Mouse (Mus musculus) intestine, embryonic 15.5 days (tissue): ENCODE measurements around the gene Zc3h7b. TPM values are rescaled to one million over a fixed set of nuclear protein-coding genes. Genes with fewer than 3 reads are reported as not detected.

Experiments used
- ATAC-seq: fragments of 200-750 bp; cut with Nextera tagmentation; 2 replicates; pipeline ENCODE4 v1.8.0; 2017; ENCODE audit warnings: moderate TSS enrichment, moderate library complexity
- H3K27ac ChIP-seq: fragments of 300-500 bp; sonication (generic); 2 replicates; pipeline ENCODE4 v1.5.1; 2015; ENCODE audit warnings: mild to moderate bottlenecking, inconsistent platforms
- H3K27me3 ChIP-seq: fragments of 300-500 bp; sonication (generic); replicated peaks from 2 replicates; pipeline ENCODE4 v1.6.1; 2015; ENCODE audit warnings: inconsistent platforms
- H3K36me3 ChIP-seq: fragments of 300-500 bp; sonication (generic); 2 replicates; pipeline ENCODE4 v1.6.1; 2015; ENCODE audit warnings: inconsistent platforms
- H3K4me1 ChIP-seq: fragments of 300-500 bp; sonication (generic); replicated peaks from 2 replicates; pipeline ENCODE4 v1.6.1; 2015; ENCODE audit warnings: inconsistent platforms
- H3K4me2 ChIP-seq: fragments of 300-500 bp; sonication (generic); replicated peaks from 2 replicates; pipeline ENCODE4 v1.6.1; 2015; ENCODE audit warnings: mild to moderate bottlenecking, inconsistent platforms
- H3K4me3 ChIP-seq: fragments of 300-500 bp; sonication (generic); replicated peaks from 2 replicates; pipeline ENCODE4 v1.5.1; 2015; ENCODE audit warnings: inconsistent platforms
- H3K9ac ChIP-seq: fragments of 300-500 bp; sonication (generic); 2 replicates; pipeline ENCODE4 v1.6.1; 2015; ENCODE audit warnings: inconsistent platforms
- H3K9me3 ChIP-seq: fragments of 300-500 bp; sonication (generic); 2 replicates; pipeline ENCODE4 v1.6.1; 2016; ENCODE audit warnings: inconsistent platforms
- WGBS: fragments of 180-500 bp; shearing (Covaris S2); methylation state at CpG from one replicate; pipeline ENCODE4 v1.1.7; 2015; 5-methylcytosine and 5-hydroxymethylcytosine counted together
- polyA plus RNA-seq: library from polyadenylated mRNA; unstranded; fragments of >200 nt; fragmentation: Nextera tagmentation; extraction: Ambion mirVana; gene quantifications from 2 replicates; pipeline ENCODE4 v1.2.1, GENCODE M21; 2015

Zc3h7b gene
- polyA plus RNA-seq, 1 experiment from 2014 or later, result 16.8 TPM

- peak within 1 kb of the TSS; percentile 73 for H3K4me2 ChIP-seq
- no peaks in the 10 kb centered on the region for H3K9me3 ChIP-seq
- peaks cover 12% of the 10 kb centered on the region for H3K4me1 ChIP-seq
- H3K27ac ChIP-seq, result peak within 1 kb of the TSS; percentile 77
- peak; percentile 99 for ATAC-seq
- WGBS, result 19% methylated on average over 19 of the region's 19 CpGs
- H3K9ac ChIP-seq, result peak within 1 kb of the TSS; percentile 47
- no peaks in the 10 kb centered on the region for H3K36me3 ChIP-seq
- no peaks in the 10 kb centered on the region for H3K27me3 ChIP-seq
- peak within 1 kb of the TSS; percentile 37 for H3K4me3 ChIP-seq
These were observed 57.4 kb downstream of the Zc3h7b start, which contains the start of gene Tef for GRCm38 (mm10) chr15:81802001-81802890. TSS of gene Tef (plus strand) at chr15:81802421.

GRCm38 (mm10) chr15:81802941-81803351 lies 58.1 kb downstream of the Zc3h7b start:
- no peaks in the 10 kb centered on the region for H3K9me3 ChIP-seq
- H3K4me2 ChIP-seq, result peak overlapping the region; percentile 73
- no peaks in the 10 kb centered on the region for H3K27me3 ChIP-seq
- H3K4me3 ChIP-seq, result peak overlapping the region; percentile 37
- 13% methylated on average over 8 of the region's 8 CpGs for WGBS
- H3K27ac ChIP-seq, result peak overlapping the region; percentile 77
- no peaks in the 10 kb centered on the region for H3K36me3 ChIP-seq
- H3K4me1 ChIP-seq, result peaks cover 12% of the 10 kb centered on the region
- ATAC-seq, result peak; percentile 32
- H3K9ac ChIP-seq, result peak overlapping the region; percentile 47

- no peaks in the 10 kb centered on the region for H3K9me3 ChIP-seq
- H3K36me3 ChIP-seq, result no peaks in the 10 kb centered on the region
- no peak overlapping the region for H3K9ac ChIP-seq
- H3K4me1 ChIP-seq, result peaks cover 12% of the 10 kb centered on the region
- peak overlapping the region; percentile 73 for H3K4me2 ChIP-seq
- no peaks in the 10 kb centered on the region for H3K27me3 ChIP-seq
- ATAC-seq, result no peak
- WGBS, result 54% methylated on average over 4 of the region's 4 CpGs
- H3K27ac ChIP-seq, result peak overlapping the region; percentile 77; the same call in 1 of the 2 replicates
- peak overlapping the region; percentile 37 for H3K4me3 ChIP-seq
These were observed 58.6 kb downstream of the Zc3h7b start for GRCm38 (mm10) chr15:81803425-81803951.

- Histone ChIP-seq H3K36me3 (no peaks in the 10 kb centered on the region), H3K4me1 (peaks cover 16% of the 10 kb centered on the region), H3K9me3 (no peaks in the 10 kb centered on the region), H3K27ac (no peak overlapping the region), H3K9ac (no peak overlapping the region), H3K4me3 (no peak overlapping the region), H3K27me3 (no peaks in the 10 kb centered on the region), H3K4me2 (0 out of 2 replicates have a peak overlapping the region, but pooled peaks have one; percentile 73)
- no peak for ATAC-seq
- 73% methylated on average over 1 of the region's 1 CpGs for WGBS
These were observed 59.3 kb downstream of the Zc3h7b start for GRCm38 (mm10) chr15:81804172-81804571.

- no peak overlapping the region for H3K27ac ChIP-seq
- H3K4me2 ChIP-seq, result no peak overlapping the region
- no peaks in the 10 kb centered on the region for H3K9me3 ChIP-seq
- no peak overlapping the region for H3K9ac ChIP-seq
- H3K4me1 ChIP-seq, result peaks cover 21% of the 10 kb centered on the region
- no peaks in the 10 kb centered on the region for H3K36me3 ChIP-seq
- no peaks in the 10 kb centered on the region for H3K27me3 ChIP-seq
- ATAC-seq, result no peak
- 66% methylated on average over 3 of the region's 3 CpGs for WGBS
- no peak overlapping the region for H3K4me3 ChIP-seq
These were observed 60.0 kb downstream of the Zc3h7b start for GRCm38 (mm10) chr15:81804883-81805282.

GRCm38 (mm10) chr15:81805624-81806023 lies 60.8 kb downstream of the Zc3h7b start:
- H3K36me3 ChIP-seq, result no peaks in the 10 kb centered on the region
- H3K9ac ChIP-seq, result no peak overlapping the region
- WGBS, result 54% methylated on average over 6 of the region's 6 CpGs
- no peak for ATAC-seq
- H3K4me2 ChIP-seq, result no peak overlapping the region
- H3K27ac ChIP-seq, result no peak overlapping the region
- H3K4me1 ChIP-seq, result peaks cover 22% of the 10 kb centered on the region
- H3K9me3 ChIP-seq, result no peaks in the 10 kb centered on the region
- H3K4me3 ChIP-seq, result no peak overlapping the region
- H3K27me3 ChIP-seq, result no peaks in the 10 kb centered on the region

- Histone ChIP-seq H3K4me1 (peaks cover 23% of the 10 kb centered on the region), H3K4me2 (no peak overlapping the region), H3K9ac (no peak overlapping the region), H3K27me3 (no peaks in the 10 kb centered on the region), H3K27ac (no peak overlapping the region), H3K9me3 (no peaks in the 10 kb centered on the region), H3K4me3 (no peak overlapping the region), H3K36me3 (no peaks in the 10 kb centered on the region)
- ATAC-seq, result no peak
- WGBS, result 80% methylated on average over 4 of the region's 4 CpGs
These were observed 62.0 kb downstream of the Zc3h7b start for GRCm38 (mm10) chr15:81806621-81807404.

- Histone ChIP-seq H3K4me1 (peaks cover 20% of the 10 kb centered on the region), H3K9ac (no peak overlapping the region), H3K27me3 (no peaks in the 10 kb centered on the region), H3K36me3 (no peaks in the 10 kb centered on the region), H3K4me2 (no peak overlapping the region), H3K4me3 (no peak overlapping the region), H3K9me3 (no peaks in the 10 kb centered on the region), H3K27ac (no peak overlapping the region)
- WGBS, result 78% methylated on average over 2 of the region's 2 CpGs
- ATAC-seq, result no peak
These were observed 63.9 kb downstream of the Zc3h7b start for GRCm38 (mm10) chr15:81808799-81809198.

GRCm38 (mm10) chr15:81809550-81809949 lies 64.7 kb downstream of the Zc3h7b start:
- H3K4me2 ChIP-seq, result peak overlapping the region; percentile 84
- no peak for ATAC-seq
- peaks cover 20% of the 10 kb centered on the region for H3K4me1 ChIP-seq
- no peak overlapping the region; the same call in 1 of the 2 replicates for H3K4me3 ChIP-seq
- no peaks in the 10 kb centered on the region for H3K27me3 ChIP-seq
- peak overlapping the region; percentile 86 for H3K27ac ChIP-seq
- no peak overlapping the region for H3K9ac ChIP-seq
- H3K9me3 ChIP-seq, result no peaks in the 10 kb centered on the region
- H3K36me3 ChIP-seq, result no peaks in the 10 kb centered on the region
- WGBS, result 22% methylated on average over 1 of the region's 1 CpGs

GRCm38 (mm10) chr15:81810150-81810549 lies 65.3 kb downstream of the Zc3h7b start:
- WGBS, result under 1% methylated on average over 10 of the region's 10 CpGs
- Histone ChIP-seq H3K4me1 (peaks cover 20% of the 10 kb centered on the region), H3K9me3 (no peaks in the 10 kb centered on the region), H3K36me3 (peaks cover 3% of the 10 kb centered on the region; the same call in 1 of the 2 replicates), H3K4me3 (peak overlapping the region; percentile 76), H3K9ac (peak overlapping the region; percentile 53), H3K27ac (peak overlapping the region; percentile 86), H3K27me3 (no peaks in the 10 kb centered on the region), H3K4me2 (peak overlapping the region; percentile 84)
- peak; percentile 39 for ATAC-seq

GRCm38 (mm10) chr15:81810671-81811598 lies 66.1 kb downstream of the Zc3h7b start:
- H3K4me3 ChIP-seq, result peak overlapping the region; percentile 76
- H3K36me3 ChIP-seq, result peaks cover 9% of the 10 kb centered on the region
- H3K4me1 ChIP-seq, result peaks cover 20% of the 10 kb centered on the region
- under 1% methylated on average over 81 of the region's 89 CpGs for WGBS
- H3K27me3 ChIP-seq, result no peaks in the 10 kb centered on the region
- no peaks in the 10 kb centered on the region for H3K9me3 ChIP-seq
- peak overlapping the region; percentile 84 for H3K4me2 ChIP-seq
- peak overlapping the region; percentile 86 for H3K27ac ChIP-seq
- peak; percentile 99 for ATAC-seq
- H3K9ac ChIP-seq, result peak overlapping the region; percentile 79
